ENCODE assay signal across 22 mouse cellular contexts in genomic region chr3:55462904-55463668, GRCm38 (mm10). TPM values are rescaled to one million over a fixed set of nuclear protein-coding genes. Genes with fewer than 3 reads are reported as not detected.
DNase-seq lines count a peak whose midpoint lies in the region; ATAC-seq and TF ChIP-seq lines count a peak whose summit lies in the region.
"Had no signal": no experiment of that assay in that cellular context is flagged by ENCODE, and none has a peak within 500 bp of the region (broad histone marks: within the 10 kb centered on the region; RNA-seq: fewer than 3 reads in every experiment).

No protein-coding gene starts in this region.

- 0 out of 2 replicates have a peak overlapping the region, but pooled peaks have one; percentile 23 for H3K27ac ChIP-seq in midbrain, embryonic 10.5 days (replicated peaks)
- no peak overlapping the region for H3K27ac ChIP-seq in midbrain, embryonic 11.5 days (ENCODE audit: low read depth, low read length)
- H3K27ac ChIP-seq in hindbrain, postnatal 0 days: peak overlapping the region; percentile 51; the same call in 1 of the 2 replicates
- peak overlapping the region; percentile 97 for H3K27ac ChIP-seq in olfactory bulb, adult 2 months (ENCODE audit: insufficient read depth, low read depth, low read length)
- H3K27ac ChIP-seq in kidney, embryonic 16.5 days (ENCODE audit: low read length): no peak overlapping the region
- H3K27ac ChIP-seq: liver, embryonic 14.5 days had no signal

- intact Hi-C loops in heart, postnatal 10 days (cut with DNase I): no loop called here

- H3K9me3 ChIP-seq in midbrain, embryonic 10.5 days (replicated peaks): no peaks in the 10 kb centered on the region
- no peaks in the 10 kb centered on the region for H3K9me3 ChIP-seq in midbrain, embryonic 11.5 days (ENCODE audit: control insufficient read depth, low read length)
- no peaks in the 10 kb centered on the region for H3K9me3 ChIP-seq in hindbrain, postnatal 0 days (ENCODE audit: low read length)
- 0 out of 2 replicates have a peak, but pooled peaks cover 3% of the 10 kb centered on the region for H3K9me3 ChIP-seq in kidney, embryonic 16.5 days (ENCODE audit: low read length)

- TF ChIP-seq POLR2A in olfactory bulb, adult 2 months (IDR thresholded peaks at IDR 0.05; ENCODE audit: insufficient read depth, low read depth, low read length): no peak

- H3K4me3 ChIP-seq in midbrain, embryonic 10.5 days: no peak overlapping the region
- H3K4me3 ChIP-seq in midbrain, embryonic 11.5 days (ENCODE audit: low read depth, low read length): no peak overlapping the region
- peak overlapping the region; percentile 7; the same call in 1 of the 2 replicates for H3K4me3 ChIP-seq in hindbrain, postnatal 0 days (ENCODE audit: low read length)
- H3K4me3 ChIP-seq in olfactory bulb, adult 2 months (ENCODE audit: insufficient read depth, low read depth, low read length): peak overlapping the region; percentile 60
- H3K4me3 ChIP-seq in kidney, embryonic 16.5 days (ENCODE audit: low read length): no peak overlapping the region
- H3K4me3 ChIP-seq: megakaryocyte, embryonic 14.5 days had no signal

- H3K27me3 ChIP-seq in midbrain, embryonic 10.5 days (ENCODE audit: low read depth, poor library complexity, severe bottlenecking): no peaks in the 10 kb centered on the region
- no peaks in the 10 kb centered on the region for H3K27me3 ChIP-seq in midbrain, embryonic 11.5 days (ENCODE audit: control insufficient read depth, insufficient read depth, low read length)
- H3K27me3 ChIP-seq in hindbrain, postnatal 0 days (ENCODE audit: insufficient read depth, low read length): no peaks in the 10 kb centered on the region
- H3K27me3 ChIP-seq in kidney, embryonic 16.5 days (ENCODE audit: insufficient read depth, low read length): no peaks in the 10 kb centered on the region
- H3K27me3 ChIP-seq: Patski had no signal

- no peak overlapping the region for H3K4me2 ChIP-seq in midbrain, embryonic 11.5 days
- peak overlapping the region; percentile 62 for H3K4me2 ChIP-seq in hindbrain, postnatal 0 days (ENCODE audit: low read depth, low read length)
- H3K4me2 ChIP-seq in kidney, embryonic 16.5 days (replicated peaks; ENCODE audit: low read depth, low read length): no peak overlapping the region

- no peaks in the 10 kb centered on the region for H3K36me3 ChIP-seq in midbrain, embryonic 10.5 days
- no peaks in the 10 kb centered on the region; the same call in 1 of the 2 replicates for H3K36me3 ChIP-seq in midbrain, embryonic 11.5 days (ENCODE audit: control insufficient read depth, insufficient read depth, low read length)
- H3K36me3 ChIP-seq in hindbrain, postnatal 0 days (ENCODE audit: insufficient read depth, low read length): no peaks in the 10 kb centered on the region
- no peaks in the 10 kb centered on the region for H3K36me3 ChIP-seq in kidney, embryonic 16.5 days (ENCODE audit: insufficient read depth, low read length)

- WGBS in midbrain, embryonic 10.5 days: 87% methylated on average over 4 of the region's 4 CpGs
- WGBS in midbrain, embryonic 11.5 days: 89% methylated on average over 4 of the region's 4 CpGs
- 69% methylated on average over 4 of the region's 4 CpGs for WGBS in hindbrain, postnatal 0 days
- 30% methylated on average over 4 of the region's 4 CpGs for WGBS in olfactory bulb, adult 2 months
- WGBS in kidney, embryonic 16.5 days: 92% methylated on average over 4 of the region's 4 CpGs

- H3K9ac ChIP-seq in midbrain, embryonic 11.5 days (ENCODE audit: low read length): no peak overlapping the region
- no peak overlapping the region for H3K9ac ChIP-seq in hindbrain, postnatal 0 days (replicated peaks; ENCODE audit: low read length)
- no peak overlapping the region for H3K9ac ChIP-seq in kidney, embryonic 16.5 days (replicated peaks; ENCODE audit: low read length)
- H3K9ac ChIP-seq: liver, embryonic 14.5 days had no signal

- TF ChIP-seq CTCF in hindbrain, postnatal 0 days (IDR thresholded peaks at IDR 0.05; ENCODE audit: low read depth): no peak
- TF ChIP-seq CTCF in olfactory bulb, adult 2 months (IDR thresholded peaks at IDR 0.05; ENCODE audit: insufficient read depth, low read depth, low read length): no peak

- H3K4me1 ChIP-seq in midbrain, embryonic 10.5 days: peaks cover 39% of the 10 kb centered on the region
- no peaks in the 10 kb centered on the region; the same call in 1 of the 2 replicates for H3K4me1 ChIP-seq in midbrain, embryonic 11.5 days (ENCODE audit: control insufficient read depth, insufficient read depth, low read length)
- H3K4me1 ChIP-seq in hindbrain, postnatal 0 days (ENCODE audit: insufficient read depth, low read length): peaks cover 12% of the 10 kb centered on the region; the same call in 1 of the 2 replicates
- H3K4me1 ChIP-seq in olfactory bulb, adult 2 months (ENCODE audit: control insufficient read depth, insufficient read depth, low read length): 0 out of 2 replicates have a peak, but pooled peaks cover 2% of the 10 kb centered on the region
- H3K4me1 ChIP-seq in kidney, embryonic 16.5 days (ENCODE audit: insufficient read depth, low read length): peaks cover 14% of the 10 kb centered on the region; the same call in 1 of the 2 replicates

- DNase-seq in cerebellum, adult 8-10 months: peak; percentile 58
- no peak for DNase-seq in cerebellum, adult 11 months
- no peak for DNase-seq in midbrain, embryonic 10.5 days (ENCODE audit: low spot score)
- no peak for DNase-seq in midbrain, embryonic 11.5 days (ENCODE audit: low spot score, missing footprints)
- DNase-seq in hindbrain, postnatal 0 days (ENCODE audit: low spot score): no peak
- no peak for DNase-seq in heart, postnatal 10 days
- DNase-seq: adrenal gland, postnatal 36 days; heart, postnatal 14 days; kidney, postnatal 14 days; layer of hippocampus, adult 9-11 months had no signal

- no peak for ATAC-seq in midbrain, embryonic 11.5 days (ENCODE audit: low FRiP score)
- no peak for ATAC-seq in hindbrain, postnatal 0 days
- no peak for ATAC-seq in kidney, embryonic 16.5 days (ENCODE audit: low FRiP score, low TSS enrichment)
- ATAC-seq: forebrain, embryonic 14.5 days; intestine, postnatal 0 days; lung, postnatal 0 days; Patski had no signal

RNA-seq across cellular contexts. Expression of gene Gm21954, which starts 8.9 kb away (rescaled TPM):
- not detected in 2 replicates for polyA plus RNA-seq in midbrain, embryonic 10.5 days (2016; fragmentation: Nextera tagmentation; extraction: Ambion mirVana)
- polyA plus RNA-seq in midbrain, embryonic 11.5 days (2014; fragmentation: Nextera tagmentation; extraction: Ambion mirVana): not detected in 2 replicates
- not detected in 2 replicates for total RNA-seq in hindbrain, postnatal 0 days (2014; rRNA removed)
- not detected in 2 replicates for polyA plus RNA-seq in hindbrain, postnatal 0 days (2015; fragmentation: Nextera tagmentation; extraction: Ambion mirVana)
- polyA plus RNA-seq in olfactory bulb, adult 2 months (2012; ENCODE audit: insufficient read depth, insufficient read length, low replicate concordance, missing spikeins): not detected in 2 replicates
- polyA plus RNA-seq in kidney, embryonic 16.5 days (2015; fragmentation: Nextera tagmentation; extraction: Ambion mirVana): not detected in 2 replicates
- not detected for total RNA-seq in heart, postnatal 10 days (2021)
- total RNA-seq: adrenal gland, postnatal 36 days; gastrocnemius, adult 8-10 months; heart, postnatal 14 days; left cerebral cortex, postnatal 25 days had no signal
- polyA plus RNA-seq: forebrain, embryonic 14.5 days; intestine, postnatal 0 days; liver, embryonic 14.5 days; lung, postnatal 0 days; Patski; spleen, adult 2 months; urinary bladder, adult 2 months had no signal

Comparison
In these comparisons a context has a peak if more than half of its experiments do, and no peak if none do; other contexts are left out.
1. H3K27ac ChIP-seq: peak in midbrain, embryonic 10.5 days (single experiment), hindbrain, postnatal 0 days (single experiment) and olfactory bulb, adult 2 months (single experiment); none in midbrain, embryonic 11.5 days (single experiment) and kidney, embryonic 16.5 days (single experiment).
2. H3K4me3 ChIP-seq: peak in hindbrain, postnatal 0 days (single experiment) and olfactory bulb, adult 2 months (single experiment); none in midbrain, embryonic 10.5 days (single experiment), midbrain, embryonic 11.5 days (single experiment) and kidney, embryonic 16.5 days (single experiment).